Mouse (Mus musculus): ENCODE results near the gene Ttc28. TPM values are rescaled to one million over a fixed set of nuclear protein-coding genes. Genes with fewer than 3 reads are reported as not detected.

The Ttc28 gene
- polyA plus RNA-seq, 1 experiment from 2014 or later = 5.8 TPM

DNA sequence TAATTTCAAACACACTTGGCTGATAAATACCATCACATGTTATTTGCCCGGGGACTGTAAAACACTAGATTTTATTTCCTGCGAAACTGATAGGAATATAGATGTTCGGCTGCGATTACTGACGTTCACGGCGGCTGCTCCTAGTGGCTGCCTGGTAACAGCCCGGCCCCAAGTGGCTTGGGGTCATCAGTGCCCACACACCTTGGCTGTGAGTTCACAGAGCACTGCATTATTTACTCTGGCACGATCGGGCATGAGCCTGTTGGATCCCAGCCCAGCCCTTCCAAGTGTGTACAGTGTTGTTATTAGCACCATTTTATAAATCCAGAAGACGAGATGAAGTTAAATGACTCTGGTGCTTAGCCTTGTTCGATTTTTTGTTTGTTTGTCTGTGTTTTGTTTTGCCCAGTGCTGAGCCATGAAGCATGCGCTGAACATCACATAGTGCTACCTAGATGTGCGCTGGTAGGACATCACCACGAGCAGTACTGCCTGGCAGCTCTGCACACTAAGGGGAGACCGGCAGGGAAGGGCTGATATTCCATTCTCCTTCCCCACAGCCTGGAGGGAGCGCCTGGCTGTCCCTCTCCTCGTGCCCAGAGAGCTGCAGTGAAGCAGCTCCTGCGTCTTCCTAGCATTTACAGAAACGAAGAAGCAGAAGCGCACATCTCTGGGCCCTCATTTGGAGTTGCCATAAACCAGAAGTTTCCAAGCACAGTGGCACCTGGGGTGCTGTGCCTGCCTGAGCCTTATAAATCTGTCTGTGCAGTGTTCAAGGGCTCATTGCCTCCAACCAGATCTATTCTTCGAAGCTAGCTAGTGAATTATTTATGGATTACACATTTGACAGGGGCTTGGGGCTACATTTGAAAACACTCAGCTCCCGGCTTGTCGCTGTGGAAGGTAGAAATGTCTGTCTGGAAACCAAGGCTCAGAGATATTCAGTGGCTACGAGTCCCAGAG lies 300.8 kb downstream of the Ttc28 start:
- no peaks in the 10 kb centered on the region for H3K27me3 ChIP-seq (ENCODE audit: control insufficient read depth, insufficient read depth, low read length)
- H3K36me3 ChIP-seq (ENCODE audit: control insufficient read depth, insufficient read depth) = 0 out of 2 replicates have a peak, but pooled peaks cover 3% of the 10 kb centered on the region
- no peaks in the 10 kb centered on the region for H3K9me3 ChIP-seq (replicated peaks; ENCODE audit: control insufficient read depth, low read length)
- no peak overlapping the region for H3K9ac ChIP-seq (ENCODE audit: low read length)
- no peak; the same call in 1 of the 2 replicates for ATAC-seq (replicated peaks; ENCODE audit: extremely low read depth, insufficient read depth, low FRiP score)
- H3K27ac ChIP-seq (ENCODE audit: low read length) = no peak overlapping the region
- H3K4me3 ChIP-seq (ENCODE audit: low read length) = no peak overlapping the region
- 66% methylated on average over 25 of the region's 25 CpGs for WGBS
- peaks cover 16% of the 10 kb centered on the region for H3K4me1 ChIP-seq (ENCODE audit: control insufficient read depth, insufficient read depth, low read length)
- no peak overlapping the region for H3K4me2 ChIP-seq (ENCODE audit: low read depth, low read length)

DNA sequence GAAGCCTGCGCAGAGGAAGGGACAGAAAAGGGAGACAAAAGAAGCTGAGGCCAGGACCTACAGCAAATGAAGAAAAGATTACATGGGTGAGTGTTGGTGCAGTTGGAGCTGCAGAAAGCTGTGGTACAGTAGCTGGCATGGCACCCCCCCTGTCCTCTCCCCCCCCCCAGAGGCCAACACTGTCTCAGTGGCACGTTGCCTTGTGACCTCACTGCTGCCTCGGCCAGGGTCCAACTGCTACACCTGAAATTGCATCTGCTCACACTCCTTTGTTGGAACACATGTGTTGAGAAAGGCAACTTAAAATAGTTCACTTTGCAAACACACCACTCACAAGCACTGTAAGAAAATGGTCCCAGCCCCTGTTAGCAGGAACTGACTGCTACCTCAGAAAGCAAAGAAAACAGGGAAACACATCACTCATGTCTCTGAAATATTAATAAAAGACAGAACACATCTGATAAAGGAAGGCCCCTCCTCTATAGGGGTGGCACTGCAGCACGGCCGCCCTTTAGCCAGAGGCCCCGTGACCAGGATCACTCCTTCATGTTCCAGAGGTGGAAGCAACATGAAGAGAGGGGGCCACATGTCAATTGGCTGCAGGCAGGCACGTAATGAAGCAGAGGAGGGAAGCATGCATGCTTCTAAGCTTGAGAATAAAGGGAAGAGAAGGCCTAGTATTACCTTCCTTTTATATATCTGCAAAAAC lies 301.8 kb downstream of the Ttc28 start:
- 0 out of 2 replicates have a peak, but pooled peaks cover 3% of the 10 kb centered on the region for H3K36me3 ChIP-seq (ENCODE audit: control insufficient read depth, insufficient read depth)
- WGBS = 73% methylated on average over 7 of the region's 7 CpGs
- peaks cover 16% of the 10 kb centered on the region for H3K4me1 ChIP-seq (ENCODE audit: control insufficient read depth, insufficient read depth, low read length)
- no peaks in the 10 kb centered on the region for H3K27me3 ChIP-seq (ENCODE audit: control insufficient read depth, insufficient read depth, low read length)
- H3K9ac ChIP-seq (ENCODE audit: low read length) = no peak overlapping the region
- no peak overlapping the region for H3K4me2 ChIP-seq (ENCODE audit: low read depth, low read length)
- no peak overlapping the region for H3K4me3 ChIP-seq (ENCODE audit: low read length)
- no peak overlapping the region for H3K27ac ChIP-seq (ENCODE audit: low read length)
- H3K9me3 ChIP-seq (replicated peaks; ENCODE audit: control insufficient read depth, low read length) = no peaks in the 10 kb centered on the region
- ATAC-seq (replicated peaks; ENCODE audit: extremely low read depth, insufficient read depth, low FRiP score) = no peak

DNA sequence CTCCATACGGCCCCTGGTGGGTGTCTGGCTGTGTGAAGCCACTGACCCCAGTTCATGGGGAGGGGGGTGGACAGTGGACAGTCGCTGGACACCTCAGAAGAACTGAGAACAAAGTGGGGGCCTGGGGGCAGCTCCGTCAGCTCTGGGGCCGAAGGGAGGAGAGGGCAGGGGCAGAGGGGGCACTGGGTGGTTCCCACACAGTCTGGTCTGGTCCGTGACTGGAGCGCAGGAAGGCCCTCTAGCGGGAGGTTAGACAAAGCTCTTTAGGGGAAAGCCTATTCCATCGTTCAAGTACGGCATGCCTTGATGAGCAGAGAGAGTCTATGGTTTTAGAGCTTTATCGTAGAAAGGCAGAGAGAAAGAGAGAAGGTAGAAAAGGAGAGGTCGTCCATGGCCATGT lies 307.0 kb downstream of the Ttc28 start:
- Histone ChIP-seq H3K4me3 (ENCODE audit: low read length) (no peak overlapping the region), H3K27ac (ENCODE audit: low read length) (no peak overlapping the region), H3K36me3 (ENCODE audit: control insufficient read depth, insufficient read depth) (0 out of 2 replicates have a peak, but pooled peaks cover 3% of the 10 kb centered on the region), H3K27me3 (ENCODE audit: control insufficient read depth, insufficient read depth, low read length) (no peaks in the 10 kb centered on the region), H3K4me2 (ENCODE audit: low read depth, low read length) (no peak overlapping the region), H3K9ac (ENCODE audit: low read length) (no peak overlapping the region), H3K4me1 (ENCODE audit: control insufficient read depth, insufficient read depth, low read length) (no peaks in the 10 kb centered on the region), H3K9me3 (replicated peaks; ENCODE audit: control insufficient read depth, low read length) (no peaks in the 10 kb centered on the region)
- ATAC-seq (replicated peaks; ENCODE audit: extremely low read depth, insufficient read depth, low FRiP score) = no peak
- 44% methylated on average over 11 of the region's 11 CpGs for WGBS

DNA sequence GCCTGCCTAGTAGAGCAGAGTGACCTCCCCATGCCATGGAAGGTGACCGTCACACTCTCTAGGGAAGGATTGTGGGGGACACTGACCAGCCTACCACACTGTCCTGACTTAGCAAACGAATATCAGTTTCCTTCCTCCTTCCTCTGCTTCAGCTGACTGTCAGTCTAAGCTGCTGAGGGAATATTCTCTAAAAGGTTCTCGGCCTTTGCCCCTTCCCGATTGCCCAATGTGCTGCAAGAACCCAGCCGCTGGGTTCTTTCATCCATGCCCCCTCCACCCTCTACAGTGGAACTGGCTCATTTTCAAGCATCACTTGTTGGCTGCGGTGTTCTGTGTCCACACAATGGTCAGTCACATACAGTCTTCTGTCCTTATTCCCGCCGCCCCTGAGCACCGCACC lies 312.4 kb downstream of the Ttc28 start:
- no peak for ATAC-seq (replicated peaks; ENCODE audit: extremely low read depth, insufficient read depth, low FRiP score)
- H3K36me3 ChIP-seq (ENCODE audit: control insufficient read depth, insufficient read depth) = no peaks in the 10 kb centered on the region
- H3K27ac ChIP-seq (ENCODE audit: low read length) = no peak overlapping the region
- H3K27me3 ChIP-seq (ENCODE audit: control insufficient read depth, insufficient read depth, low read length) = 0 out of 2 replicates have a peak, but pooled peaks cover 8% of the 10 kb centered on the region
- H3K9me3 ChIP-seq (replicated peaks; ENCODE audit: control insufficient read depth, low read length) = no peaks in the 10 kb centered on the region
- 82% methylated on average over 9 of the region's 9 CpGs for WGBS
- no peak overlapping the region for H3K4me3 ChIP-seq (ENCODE audit: low read length)
- no peak overlapping the region for H3K4me2 ChIP-seq (ENCODE audit: low read depth, low read length)
- H3K9ac ChIP-seq (ENCODE audit: low read length) = no peak overlapping the region
- H3K4me1 ChIP-seq (ENCODE audit: control insufficient read depth, insufficient read depth, low read length) = peaks cover 4% of the 10 kb centered on the region; the same call in 1 of the 2 replicates

DNA sequence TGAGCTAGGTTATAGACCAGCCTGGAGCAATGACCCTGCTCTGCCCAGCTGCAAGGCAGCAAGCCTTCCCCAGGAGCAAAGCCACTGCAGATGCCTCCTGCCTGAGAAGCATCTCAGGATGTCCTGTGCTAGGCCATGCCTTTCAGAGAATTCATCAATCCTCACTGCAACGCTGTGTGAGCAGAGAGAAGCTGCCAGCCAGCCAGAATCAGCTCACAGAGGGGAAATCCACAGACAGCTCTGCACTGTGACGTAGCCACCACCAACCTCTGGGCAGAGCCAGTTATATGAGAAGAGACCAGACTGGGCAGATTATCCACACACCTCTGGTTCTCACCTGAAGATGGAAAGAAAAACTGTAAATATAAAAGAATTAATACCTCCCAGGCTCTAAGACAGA lies 315.2 kb downstream of the Ttc28 start:
- 0 out of 2 replicates have a peak, but pooled peaks cover 8% of the 10 kb centered on the region for H3K27me3 ChIP-seq (ENCODE audit: control insufficient read depth, insufficient read depth, low read length)
- no peak for ATAC-seq (replicated peaks; ENCODE audit: extremely low read depth, insufficient read depth, low FRiP score)
- H3K4me3 ChIP-seq (ENCODE audit: low read length) = no peak overlapping the region
- 60% methylated on average over 2 of the region's 2 CpGs for WGBS
- no peak overlapping the region for H3K4me2 ChIP-seq (ENCODE audit: low read depth, low read length)
- peaks cover 4% of the 10 kb centered on the region; the same call in 1 of the 2 replicates for H3K4me1 ChIP-seq (ENCODE audit: control insufficient read depth, insufficient read depth, low read length)
- H3K36me3 ChIP-seq (ENCODE audit: control insufficient read depth, insufficient read depth) = no peaks in the 10 kb centered on the region
- no peak overlapping the region for H3K27ac ChIP-seq (ENCODE audit: low read length)
- H3K9ac ChIP-seq (ENCODE audit: low read length) = no peak overlapping the region
- H3K9me3 ChIP-seq (replicated peaks; ENCODE audit: control insufficient read depth, low read length) = no peaks in the 10 kb centered on the region

DNA sequence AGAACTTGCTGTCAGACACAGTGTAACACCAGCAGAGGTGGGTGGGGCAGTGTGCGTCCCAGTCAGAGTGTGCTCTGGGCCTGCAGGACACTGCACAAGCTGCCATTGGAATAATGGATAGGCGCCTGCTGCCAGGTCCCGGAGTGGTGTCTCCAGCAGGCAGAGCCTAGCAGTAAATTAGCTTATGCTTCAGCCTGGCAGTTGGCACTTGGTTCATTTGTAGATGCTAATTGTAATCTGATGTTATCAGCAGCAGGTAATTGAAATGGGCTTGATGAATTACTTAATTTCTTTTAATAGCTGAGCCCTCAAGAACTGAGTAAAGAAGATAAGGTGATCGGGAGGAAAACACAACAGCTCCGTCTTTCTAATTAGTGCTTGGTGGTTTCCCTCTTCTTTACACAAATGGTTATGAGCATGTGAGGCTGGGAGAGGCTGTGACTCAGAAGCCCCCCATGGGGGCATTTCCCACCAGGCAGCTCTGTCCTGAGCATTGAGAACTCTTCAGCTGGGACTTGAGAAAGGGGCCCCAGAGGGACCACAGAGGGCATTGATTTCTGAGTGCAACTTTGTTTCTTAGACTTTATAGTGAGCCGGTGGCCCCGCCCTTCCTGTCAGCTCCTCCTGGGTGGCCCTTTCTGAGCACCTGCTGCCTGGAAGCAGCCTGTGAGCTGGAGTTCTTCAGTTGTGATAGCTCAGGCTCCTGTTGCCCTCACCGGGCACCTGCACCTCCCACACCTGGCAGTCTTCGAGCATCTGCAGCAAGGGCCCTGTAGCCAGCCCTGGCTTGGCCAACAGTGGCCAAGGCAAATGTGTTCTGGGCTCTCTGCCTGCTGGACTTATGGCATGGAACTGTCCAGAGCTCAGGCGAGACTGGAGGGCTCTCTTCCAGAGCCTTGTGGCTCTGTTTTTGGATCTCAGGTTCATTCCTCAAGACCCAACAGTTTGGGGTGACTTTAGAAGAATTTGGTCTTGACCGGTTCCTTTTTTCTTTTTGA lies 316.2 kb downstream of the Ttc28 start:
- 57% methylated on average over 11 of the region's 11 CpGs for WGBS
- H3K9me3 ChIP-seq (replicated peaks; ENCODE audit: control insufficient read depth, low read length) = no peaks in the 10 kb centered on the region

DNA sequence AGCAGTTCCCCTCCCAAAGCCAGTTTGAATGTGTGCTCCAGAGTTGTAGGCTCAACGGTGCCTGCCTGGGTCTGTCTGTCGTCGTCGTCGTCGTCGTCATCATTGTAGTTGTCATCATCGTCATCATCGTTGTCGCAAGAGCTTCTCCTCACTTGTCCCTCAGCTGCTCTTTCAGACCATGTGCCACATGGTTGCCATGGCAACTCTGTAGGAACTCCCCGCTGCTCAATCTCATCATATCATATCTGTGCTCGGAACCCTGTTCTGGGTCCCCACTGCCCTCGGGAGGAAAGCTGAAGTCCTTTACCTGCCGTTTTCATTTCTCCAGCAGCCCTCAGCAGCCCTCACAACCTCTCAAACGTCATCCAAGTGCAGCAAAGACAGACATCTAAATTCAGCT lies 318.1 kb downstream of the Ttc28 start:
- no peak for ATAC-seq (replicated peaks; ENCODE audit: extremely low read depth, insufficient read depth, low FRiP score)
- Histone ChIP-seq H3K27me3 (ENCODE audit: control insufficient read depth, insufficient read depth, low read length) (0 out of 2 replicates have a peak, but pooled peaks cover 7% of the 10 kb centered on the region), H3K27ac (ENCODE audit: low read length) (no peak overlapping the region), H3K9ac (ENCODE audit: low read length) (no peak overlapping the region), H3K36me3 (ENCODE audit: control insufficient read depth, insufficient read depth) (no peaks in the 10 kb centered on the region), H3K4me2 (ENCODE audit: low read depth, low read length) (no peak overlapping the region), H3K4me1 (ENCODE audit: control insufficient read depth, insufficient read depth, low read length) (peaks cover 10% of the 10 kb centered on the region), H3K9me3 (replicated peaks; ENCODE audit: control insufficient read depth, low read length) (no peaks in the 10 kb centered on the region), H3K4me3 (ENCODE audit: low read length) (no peak overlapping the region)
- WGBS = 65% methylated on average over 15 of the region's 15 CpGs

More for the DNA sequence above, 316.2 kb downstream of the Ttc28 start:
- Histone ChIP-seq H3K27ac (ENCODE audit: low read length) (no peak overlapping the region), H3K9ac (ENCODE audit: low read length) (no peak overlapping the region), H3K36me3 (ENCODE audit: control insufficient read depth, insufficient read depth) (no peaks in the 10 kb centered on the region), H3K4me1 (ENCODE audit: control insufficient read depth, insufficient read depth, low read length) (peaks cover 6% of the 10 kb centered on the region), H3K4me2 (ENCODE audit: low read depth, low read length) (no peak overlapping the region), H3K4me3 (ENCODE audit: low read length) (no peak overlapping the region), H3K27me3 (ENCODE audit: control insufficient read depth, insufficient read depth, low read length) (0 out of 2 replicates have a peak, but pooled peaks cover 8% of the 10 kb centered on the region)
- ATAC-seq (replicated peaks; ENCODE audit: extremely low read depth, insufficient read depth, low FRiP score) = no peak; the same call in 1 of the 2 replicates

DNA sequence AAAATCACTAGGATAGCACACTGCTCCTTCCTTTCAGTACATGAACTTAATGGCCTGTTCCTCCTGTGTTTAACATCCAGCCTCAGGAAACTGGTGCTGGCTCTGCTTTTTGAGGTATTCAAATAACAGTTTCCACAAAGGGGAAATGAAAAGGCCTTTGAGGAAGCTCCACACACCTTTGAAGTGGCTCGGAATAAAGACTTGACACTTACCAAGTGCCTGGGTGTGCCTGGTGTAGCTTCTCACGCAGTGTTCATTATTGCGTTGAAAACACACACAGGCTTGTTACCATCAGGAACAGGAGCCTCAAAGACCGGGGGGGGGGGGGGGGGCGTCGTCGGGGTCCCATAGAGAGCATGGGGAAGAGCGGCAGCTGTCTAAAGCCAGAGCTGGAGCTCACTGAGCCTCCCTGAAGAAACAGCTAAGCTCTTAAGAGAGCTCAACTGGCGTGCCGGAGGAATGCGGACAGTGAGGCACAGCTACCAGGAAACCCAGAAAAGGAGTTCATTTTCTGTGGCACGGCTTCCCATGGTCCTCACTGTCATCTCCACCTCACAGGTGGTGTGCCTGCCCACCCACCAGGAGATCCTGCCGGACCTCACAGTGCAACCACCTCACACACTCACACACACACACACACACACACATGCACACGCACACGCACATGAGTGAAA lies 320.7 kb downstream of the Ttc28 start:
- ATAC-seq (replicated peaks; ENCODE audit: extremely low read depth, insufficient read depth, low FRiP score) = no peak
- Histone ChIP-seq H3K4me1 (ENCODE audit: control insufficient read depth, insufficient read depth, low read length) (peaks cover 10% of the 10 kb centered on the region), H3K4me3 (ENCODE audit: low read length) (no peak overlapping the region), H3K27ac (ENCODE audit: low read length) (no peak overlapping the region), H3K36me3 (ENCODE audit: control insufficient read depth, insufficient read depth) (no peaks in the 10 kb centered on the region), H3K9me3 (replicated peaks; ENCODE audit: control insufficient read depth, low read length) (no peaks in the 10 kb centered on the region), H3K9ac (ENCODE audit: low read length) (no peak overlapping the region), H3K27me3 (ENCODE audit: control insufficient read depth, insufficient read depth, low read length) (no peaks in the 10 kb centered on the region), H3K4me2 (ENCODE audit: low read depth, low read length) (no peak overlapping the region)
- WGBS = 50% methylated on average over 15 of the region's 15 CpGs
